Mouse (Mus musculus) hindbrain, postnatal 0 days (tissue): Measurements from ENCODE around the gene Gm1527. TPM values are rescaled to one million over a fixed set of nuclear protein-coding genes. Genes with fewer than 3 reads are reported as not detected.

Experiments used
- ATAC-seq: fragments of 200-750 bp; cut with Nextera tagmentation; 2 replicates; pipeline ENCODE4 v1.8.0; 2017; ENCODE audit warnings: mild to moderate bottlenecking, moderate TSS enrichment, moderate library complexity
- DNase-seq: peaks from one replicate; pipeline ENCODE4 v3.0.0-alpha.2; 2015; ENCODE audit warnings: low spot score
- H3K27ac ChIP-seq: fragments of 300-500 bp; sonication (generic); 2 replicates; pipeline ENCODE4 v1.5.1; 2014; ENCODE audit warnings: mild to moderate bottlenecking
- H3K27me3 ChIP-seq: fragments of 300-500 bp; sonication (generic); 2 replicates; pipeline ENCODE4 v1.6.1; 2014; ENCODE audit warnings: low read length, mixed read lengths; ENCODE audit not compliant: insufficient read depth
- H3K36me3 ChIP-seq: fragments of 300-500 bp; sonication (generic); 2 replicates; pipeline ENCODE4 v1.6.1; 2014; ENCODE audit warnings: low read length, mixed read lengths; ENCODE audit not compliant: insufficient read depth
- H3K4me1 ChIP-seq: fragments of 300-500 bp; sonication (generic); 2 replicates; pipeline ENCODE4 v1.6.1; 2014; ENCODE audit warnings: antibody characterized with exemption, low read length, mixed read lengths; ENCODE audit not compliant: insufficient read depth
- H3K4me2 ChIP-seq: fragments of 300-500 bp; sonication (generic); 2 replicates; pipeline ENCODE4 v1.6.1; 2014; ENCODE audit warnings: low read depth, mild to moderate bottlenecking, low read length, moderate library complexity, mixed read lengths
- H3K4me3 ChIP-seq: fragments of 300-500 bp; sonication (generic); 2 replicates; pipeline ENCODE4 v1.5.1; 2014; ENCODE audit warnings: low read length
- H3K9ac ChIP-seq: fragments of 300-500 bp; sonication (generic); replicated peaks from 2 replicates; pipeline ENCODE4 v1.6.1; 2014; ENCODE audit warnings: mild to moderate bottlenecking, low read length, moderate library complexity, mixed read lengths
- H3K9me3 ChIP-seq: fragments of 300-500 bp; sonication (generic); 2 replicates; pipeline ENCODE4 v1.6.1; 2016; ENCODE audit warnings: low read length, mixed read lengths
- CTCF ChIP-seq: IDR thresholded peaks from 2 replicates; pipeline ENCODE4 v1.5.1; 2016; ENCODE audit warnings: antibody characterized with exemption, control low read depth, low read depth
- WGBS: fragments of 180-500 bp; shearing (Covaris S2); extraction: QIAGEN DNeasy Blood & Tissue Kit; methylation state at CpG from one replicate; pipeline ENCODE4 v1.1.7; 2014; 5-methylcytosine and 5-hydroxymethylcytosine counted together
- polyA plus RNA-seq: library from polyadenylated mRNA; unstranded; fragments of >200 nt; fragmentation: Nextera tagmentation; extraction: Ambion mirVana; gene quantifications from 2 replicates; pipeline ENCODE4 v1.2.1, GENCODE M21; 2015
- total RNA-seq: library from RNA; depleted of rRNA; stranded (reverse); fragments of >200 nt; gene quantifications from 2 replicates; pipeline ENCODE4 v1.2.3, GENCODE M21; 2014; rRNA removed

The Gm1527 gene
- total and polyA plus RNA-seq, 2 experiments from 2014 or later = not detected

DNA sequence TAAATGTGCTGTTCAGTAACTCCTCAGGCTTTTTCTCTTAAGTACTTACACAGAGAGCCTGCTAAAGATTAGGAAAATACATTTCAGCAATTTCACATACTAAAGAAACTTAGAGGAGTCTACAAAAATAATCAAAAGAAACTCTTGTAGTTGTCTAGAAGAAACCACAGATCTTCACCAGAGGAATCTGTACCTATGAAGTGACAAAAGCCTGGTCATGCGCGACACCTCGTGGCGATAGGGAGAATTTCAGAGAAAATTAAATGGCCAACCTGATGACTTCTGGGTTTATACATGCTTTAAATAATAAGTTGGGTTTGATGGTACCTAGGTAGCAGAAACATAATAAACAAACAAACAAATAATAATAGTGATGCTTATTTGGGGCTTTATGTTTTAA, 76.4 kb downstream of the Gm1527 start:
- under 1% methylated on average over 4 of the region's 4 CpGs for WGBS
- Histone ChIP-seq H3K27me3 (no peaks in the 10 kb centered on the region), H3K9me3 (no peaks in the 10 kb centered on the region), H3K9ac (no peak overlapping the region), H3K27ac (no peak overlapping the region), H3K4me2 (no peak overlapping the region), H3K36me3 (no peaks in the 10 kb centered on the region), H3K4me1 (no peaks in the 10 kb centered on the region), H3K4me3 (no peak overlapping the region)
- peak; percentile 82 for TF ChIP-seq CTCF
- peak; percentile 79 for DNase-seq
- ATAC-seq = peak; percentile 63

Other genes starting within 250 kb of the Gm1527 start
- gene Slc2a2, start 194.7 kb upstream of the Gm1527 start, total RNA-seq = not detected in 2 replicates
- gene Slc2a2, start 194.7 kb upstream of the Gm1527 start, polyA plus RNA-seq = 0.09 TPM in 1 of 2 replicates, not detected in the other
- gene Eif5a2, start 111.3 kb upstream of the Gm1527 start, total RNA-seq = 23.9 and 26.9 TPM in 2 replicates
- gene Eif5a2, start 111.3 kb upstream of the Gm1527 start, polyA plus RNA-seq = 10.0 and 10.7 TPM in 2 replicates
- gene Rpl22l1, start 87.2 kb upstream of the Gm1527 start, total RNA-seq = 116 and 157 TPM in 2 replicates
- 341 and 391 TPM in 2 replicates for gene Rpl22l1, start 87.2 kb upstream of the Gm1527 start, polyA plus RNA-seq
- gene Egfem1, start 189.4 kb downstream of the Gm1527 start, total RNA-seq = 11.0 and 12.6 TPM in 2 replicates
- 4.1 and 4.5 TPM in 2 replicates for gene Egfem1, start 189.4 kb downstream of the Gm1527 start, polyA plus RNA-seq